Mouse (Mus musculus) neural tube, embryonic 15.5 days (tissue): ENCODE results near the gene Pram1. TPM values are rescaled to one million over a fixed set of nuclear protein-coding genes. Genes with fewer than 3 reads are reported as not detected.
"Not testable (repeated sequence)": the region's sequence is repeated elsewhere in the genome, so short reads cannot be mapped to it uniquely, and the experiment has no call there.

Experiments used
- ATAC-seq: fragments of 200-750 bp; cut with Nextera tagmentation; 2 replicates; pipeline ENCODE4 v1.8.0; 2017; ENCODE audit warnings: mild to moderate bottlenecking, moderate TSS enrichment, moderate library complexity; ENCODE audit not compliant: low FRiP score
- H3K27ac ChIP-seq: fragments of 300-500 bp; sonication (generic); replicated peaks from 2 replicates; pipeline ENCODE4 v1.5.1; 2015; ENCODE audit warnings: mild to moderate bottlenecking, inconsistent platforms
- H3K27me3 ChIP-seq: fragments of 300-500 bp; sonication (generic); replicated peaks from 2 replicates; pipeline ENCODE4 v1.6.1; 2015; ENCODE audit warnings: inconsistent platforms
- H3K36me3 ChIP-seq: fragments of 300-500 bp; sonication (generic); 2 replicates; pipeline ENCODE4 v1.6.1; 2015; ENCODE audit warnings: inconsistent platforms
- H3K4me1 ChIP-seq: fragments of 300-500 bp; sonication (generic); 2 replicates; pipeline ENCODE4 v1.6.1; 2015; ENCODE audit warnings: inconsistent platforms
- H3K4me2 ChIP-seq: fragments of 300-500 bp; sonication (generic); 2 replicates; pipeline ENCODE4 v1.6.1; 2015; ENCODE audit warnings: inconsistent platforms, mild to moderate bottlenecking, moderate library complexity
- H3K4me3 ChIP-seq: fragments of 300-500 bp; sonication (generic); replicated peaks from 2 replicates; pipeline ENCODE4 v1.5.1; 2015; ENCODE audit warnings: mild to moderate bottlenecking, inconsistent platforms
- H3K9ac ChIP-seq: fragments of 300-500 bp; sonication (generic); replicated peaks from 2 replicates; pipeline ENCODE4 v1.6.1; 2015; ENCODE audit warnings: mild to moderate bottlenecking, inconsistent platforms
- H3K9me3 ChIP-seq: fragments of 300-500 bp; sonication (generic); replicated peaks from 2 replicates; pipeline ENCODE4 v1.6.1; 2016; ENCODE audit warnings: inconsistent platforms
- WGBS: fragments of 180-500 bp; shearing (Covaris S2); methylation state at CpG from one replicate; pipeline ENCODE4 v1.1.7; 2015; ENCODE audit warnings: mixed read lengths; 5-methylcytosine and 5-hydroxymethylcytosine counted together
- polyA plus RNA-seq: library from polyadenylated mRNA; unstranded; fragments of >200 nt; fragmentation: Nextera tagmentation; extraction: Ambion mirVana; gene quantifications from 2 replicates; pipeline ENCODE4 v1.2.1, GENCODE M21; 2015

Gene Pram1
- polyA plus RNA-seq = 0.61 TPM in 1 of 2 replicates, not detected in the other

DNA sequence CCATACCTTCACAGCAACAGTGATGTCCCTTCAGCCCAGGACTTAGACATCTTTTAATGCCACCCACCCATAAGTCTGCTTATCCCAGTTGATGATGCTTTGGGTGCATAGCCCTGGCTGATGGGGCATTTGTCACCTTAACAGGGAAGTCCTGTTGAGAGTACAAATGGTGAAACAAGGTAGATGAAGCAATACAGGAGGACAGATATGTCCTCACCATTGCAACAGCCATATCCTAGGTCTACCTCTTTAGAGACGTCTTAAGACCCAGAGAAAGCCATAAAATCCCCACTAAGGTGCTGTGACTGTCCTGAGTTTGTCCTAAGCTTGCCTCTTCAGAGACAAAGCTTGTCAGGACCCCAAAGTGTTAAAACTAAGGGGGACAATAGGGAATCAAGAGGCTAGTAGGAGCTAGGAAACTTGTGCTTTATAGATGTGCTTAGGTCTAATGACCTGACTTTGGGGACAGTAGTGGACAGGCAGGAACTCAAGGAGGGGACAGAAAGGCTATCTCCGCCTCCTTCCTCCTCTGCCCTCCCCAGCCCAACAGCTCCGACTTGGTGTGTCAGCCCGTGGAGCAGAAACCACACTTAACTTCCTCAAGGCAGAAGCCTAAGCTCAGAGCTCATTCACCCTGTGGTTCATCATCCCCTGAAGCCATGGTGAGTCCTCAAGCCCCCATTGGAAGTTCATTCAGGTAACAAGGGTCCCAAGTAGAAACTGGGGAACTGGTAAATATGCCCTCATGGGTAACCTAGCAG, at the start of gene Pram1:
Pram1 (plus strand) TSS at position 541 of the 761 bp plus-strand sequence.
- H3K9ac ChIP-seq = no peak within 1 kb of the TSS
- H3K27me3 ChIP-seq = no peaks in the 10 kb centered on the region
- H3K4me2 ChIP-seq = no peak within 1 kb of the TSS
- no peak for ATAC-seq
- H3K4me3 ChIP-seq = no peak within 1 kb of the TSS
- peaks cover 31% of the 10 kb centered on the region for H3K36me3 ChIP-seq
- H3K27ac ChIP-seq = no peak within 1 kb of the TSS
- WGBS = 90% methylated on average over 4 of the region's 4 CpGs
- H3K4me1 ChIP-seq = no peaks in the 10 kb centered on the region
- H3K9me3 ChIP-seq = no peaks in the 10 kb centered on the region

DNA sequence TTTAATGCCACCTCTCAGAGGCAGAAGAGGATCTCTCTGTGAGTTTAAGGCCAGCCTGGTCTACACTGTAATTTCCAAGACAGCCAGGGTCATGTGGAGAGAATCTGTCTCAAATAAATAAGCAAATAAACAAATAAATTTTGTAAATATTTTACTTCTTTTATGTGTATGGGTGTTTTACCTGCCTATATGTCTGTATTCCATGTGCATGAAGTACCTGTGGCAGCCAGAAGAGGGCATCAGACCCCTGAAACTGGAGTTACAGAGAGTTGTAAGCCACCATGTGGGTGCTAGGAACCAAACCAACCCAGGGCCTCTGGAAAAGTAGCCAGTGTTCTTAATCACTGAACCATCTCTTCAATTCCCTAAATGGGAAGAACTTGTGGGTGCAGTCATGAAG, 40.6 kb upstream of the Pram1 start:
- Histone ChIP-seq H3K27me3 (no peaks in the 10 kb centered on the region), H3K9me3 (no peaks in the 10 kb centered on the region), H3K4me3 (no peak overlapping the region), H3K4me1 (no peaks in the 10 kb centered on the region), H3K36me3 (no peaks in the 10 kb centered on the region), H3K4me2 (no peak overlapping the region), H3K9ac (no peak overlapping the region), H3K27ac (no peak overlapping the region)
- no peak for ATAC-seq

- Histone ChIP-seq H3K9me3 (no peaks in the 10 kb centered on the region), H3K27me3 (no peaks in the 10 kb centered on the region), H3K4me3 (no peak overlapping the region), H3K9ac (no peak overlapping the region), H3K4me1 (no peaks in the 10 kb centered on the region), H3K27ac (no peak overlapping the region), H3K4me2 (no peak overlapping the region), H3K36me3 (no peaks in the 10 kb centered on the region)
- no peak for ATAC-seq
- 94% methylated on average over 5 of the region's 5 CpGs for WGBS
Observed at GRCm38 (mm10) chr17:33598506-33598905, 39.4 kb upstream of the Pram1 start.

- Histone ChIP-seq H3K4me3 (no peak overlapping the region), H3K4me1 (no peaks in the 10 kb centered on the region), H3K4me2 (no peak overlapping the region), H3K27me3 (no peaks in the 10 kb centered on the region), H3K9ac (no peak overlapping the region), H3K36me3 (no peaks in the 10 kb centered on the region), H3K27ac (no peak overlapping the region), H3K9me3 (no peaks in the 10 kb centered on the region)
- WGBS = 87% methylated on average over 8 of the region's 8 CpGs
- ATAC-seq = no peak
Observed at GRCm38 (mm10) chr17:33599836-33600475, 37.9 kb upstream of the Pram1 start.

- no peak for ATAC-seq
- Histone ChIP-seq H3K4me3 (no peak overlapping the region), H3K4me1 (no peaks in the 10 kb centered on the region), H3K4me2 (no peak overlapping the region), H3K9me3 (no peaks in the 10 kb centered on the region), H3K36me3 (no peaks in the 10 kb centered on the region), H3K9ac (no peak overlapping the region), H3K27ac (no peak overlapping the region), H3K27me3 (no peaks in the 10 kb centered on the region)
- WGBS = 87% methylated on average over 3 of the region's 3 CpGs
Observed at GRCm38 (mm10) chr17:33600831-33601230, 37.0 kb upstream of the Pram1 start.

DNA sequence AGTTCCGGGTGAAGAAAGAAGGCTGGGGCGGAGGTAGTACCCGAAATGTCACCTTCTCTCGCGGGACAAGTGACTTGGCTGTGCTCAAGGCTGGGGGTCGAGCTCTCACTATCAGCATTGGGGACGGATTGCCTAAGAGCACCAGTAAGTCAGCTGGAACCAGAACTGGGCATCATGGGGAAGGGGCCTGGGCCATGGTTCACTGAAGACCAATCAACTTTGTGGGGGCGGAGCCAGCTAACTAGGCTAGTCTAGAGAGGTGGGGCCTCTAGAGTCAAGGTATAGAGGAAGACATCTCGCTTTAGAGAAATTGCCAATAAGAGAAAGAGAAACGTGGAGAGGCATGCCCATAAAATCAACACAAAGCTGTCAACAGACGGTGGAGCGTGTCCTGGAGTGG, 35.9 kb upstream of the Pram1 start:
- H3K27me3 ChIP-seq = no peaks in the 10 kb centered on the region
- no peak overlapping the region for H3K27ac ChIP-seq
- H3K9me3 ChIP-seq = no peaks in the 10 kb centered on the region
- 83% methylated on average over 12 of the region's 12 CpGs for WGBS
- no peaks in the 10 kb centered on the region for H3K4me1 ChIP-seq
- H3K4me2 ChIP-seq = no peak overlapping the region
- no peaks in the 10 kb centered on the region for H3K36me3 ChIP-seq
- H3K9ac ChIP-seq = no peak overlapping the region
- H3K4me3 ChIP-seq = no peak overlapping the region
- no peak for ATAC-seq

GRCm38 (mm10) chr17:33607273-33607672, 30.6 kb upstream of the Pram1 start:
- WGBS = 88% methylated on average over 2 of the region's 2 CpGs
- Histone ChIP-seq H3K4me1 (no peaks in the 10 kb centered on the region), H3K9ac (no peak overlapping the region), H3K9me3 (no peaks in the 10 kb centered on the region), H3K27ac (no peak overlapping the region), H3K4me3 (no peak overlapping the region), H3K27me3 (no peaks in the 10 kb centered on the region), H3K4me2 (no peak overlapping the region), H3K36me3 (no peaks in the 10 kb centered on the region)
- no peak for ATAC-seq

DNA sequence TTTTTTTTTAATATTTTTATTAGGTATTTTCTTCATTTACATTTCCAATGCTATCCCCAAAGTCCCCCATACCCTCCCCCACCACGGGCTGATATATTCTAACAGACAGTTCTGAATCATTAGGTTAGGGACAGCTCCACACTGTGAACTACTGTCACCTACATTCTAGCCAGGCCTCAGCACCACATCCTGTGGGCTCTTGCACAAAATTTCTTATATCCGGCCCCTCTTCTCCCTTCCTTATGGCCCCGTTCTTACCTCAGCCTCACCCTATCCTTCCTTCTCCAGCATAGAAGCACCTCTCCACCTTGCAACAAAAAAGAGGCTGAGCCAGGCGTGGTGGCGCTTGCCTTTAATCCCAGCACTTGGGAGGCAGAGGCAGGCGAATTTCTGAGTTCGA, 27.3 kb upstream of the Pram1 start:
- 94% methylated on average over 7 of the region's 7 CpGs for WGBS

GRCm38 (mm10) chr17:33613726-33614125, 24.1 kb upstream of the Pram1 start:
- not testable (repeated sequence) for H3K4me3 ChIP-seq, H3K9ac ChIP-seq, ATAC-seq, H3K27me3 ChIP-seq, H3K9me3 ChIP-seq, H3K27ac ChIP-seq, H3K4me1 ChIP-seq, H3K4me2 ChIP-seq, H3K36me3 ChIP-seq
- WGBS = 92% methylated on average over 5 of the region's 5 CpGs

More for the DNA sequence above, 27.3 kb upstream of the Pram1 start:
- no peak overlapping the region for H3K9ac ChIP-seq
- no peak overlapping the region for H3K27ac ChIP-seq
- no peak for ATAC-seq
- no peaks in the 10 kb centered on the region for H3K4me1 ChIP-seq
- no peaks in the 10 kb centered on the region for H3K27me3 ChIP-seq
- H3K36me3 ChIP-seq = no peaks in the 10 kb centered on the region
- no peaks in the 10 kb centered on the region for H3K9me3 ChIP-seq
- H3K4me3 ChIP-seq = no peak overlapping the region
- no peak overlapping the region for H3K4me2 ChIP-seq

GRCm38 (mm10) chr17:33627281-33627680, 10.6 kb upstream of the Pram1 start:
- no peaks in the 10 kb centered on the region for H3K27me3 ChIP-seq
- ATAC-seq = no peak
- H3K27ac ChIP-seq = no peak overlapping the region
- H3K9me3 ChIP-seq = no peaks in the 10 kb centered on the region
- WGBS = 93% methylated on average over 3 of the region's 3 CpGs
- H3K36me3 ChIP-seq = peaks cover 7% of the 10 kb centered on the region
- H3K4me2 ChIP-seq = no peak overlapping the region
- H3K9ac ChIP-seq = no peak overlapping the region
- no peak overlapping the region for H3K4me3 ChIP-seq
- peaks cover 27% of the 10 kb centered on the region for H3K4me1 ChIP-seq

GRCm38 (mm10) chr17:33628621-33629486, 9.0 kb upstream of the Pram1 start, which contains the start of gene Zfp414:
Gene Zfp414 (plus strand): TSS chr17:33629090.
- H3K4me2 ChIP-seq = peak within 1 kb of the TSS; percentile 81
- no peaks in the 10 kb centered on the region for H3K9me3 ChIP-seq
- peaks cover 27% of the 10 kb centered on the region for H3K4me1 ChIP-seq
- peak within 1 kb of the TSS; percentile 99 for H3K27ac ChIP-seq
- peaks cover 12% of the 10 kb centered on the region for H3K36me3 ChIP-seq
- ATAC-seq = peak; percentile 97
- peak within 1 kb of the TSS; percentile 85 for H3K9ac ChIP-seq
- 4% methylated on average over 35 of the region's 35 CpGs for WGBS
- H3K27me3 ChIP-seq = no peaks in the 10 kb centered on the region
- peak within 1 kb of the TSS; percentile 78 for H3K4me3 ChIP-seq
